Mouse (Mus musculus): Measurements from ENCODE around the gene Rnf43. TPM values are rescaled to one million over a fixed set of nuclear protein-coding genes. Genes with fewer than 3 reads are reported as not detected.

The Rnf43 gene
- 1.6 and 2.0 TPM in 2 replicates for polyA plus RNA-seq (2014; fragmentation: Nextera tagmentation; extraction: Ambion mirVana)

DNA sequence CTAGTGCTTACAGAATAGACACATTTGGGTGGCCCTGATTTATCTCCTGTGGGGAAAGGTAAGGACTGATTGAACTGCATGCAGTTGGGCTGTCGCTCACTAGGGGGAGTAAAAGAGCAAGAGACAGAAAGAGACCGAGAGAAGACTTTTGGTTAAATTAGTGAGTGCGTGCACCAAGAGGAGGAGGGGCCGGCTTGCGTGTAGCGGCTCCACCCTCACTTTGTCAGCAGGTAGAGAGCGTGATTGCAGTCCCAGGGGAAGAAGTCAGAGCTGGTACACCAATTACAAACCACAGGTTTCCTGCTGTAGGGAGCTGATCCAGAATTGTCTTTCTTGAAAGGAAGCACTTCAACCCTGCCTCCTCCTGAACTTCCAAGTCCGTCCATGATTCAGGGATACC is at the start of gene Rnf43:
Gene Rnf43 (plus strand): TSS at position 316 of the 400 bp plus-strand sequence.
- DNase-seq (ENCODE audit: low spot score), result peak; percentile 90
- Histone ChIP-seq H3K4me1 (ENCODE audit: control insufficient read depth, insufficient read depth, low read length) (no peaks in the 10 kb centered on the region), H3K4me3 (ENCODE audit: low read depth, low read length) (peak within 1 kb of the TSS; percentile 26), H3K27ac (replicated peaks; ENCODE audit: low read depth, low read length) (no peak within 1 kb of the TSS), H3K9me3 (ENCODE audit: control insufficient read depth, low read length) (no peaks in the 10 kb centered on the region), H3K4me2 (ENCODE audit: low read depth, severe bottlenecking) (peak within 1 kb of the TSS; percentile 55), H3K9ac (ENCODE audit: low read length) (no peak within 1 kb of the TSS), H3K36me3 (ENCODE audit: control insufficient read depth, insufficient read depth, low read length) (no peaks in the 10 kb centered on the region), H3K27me3 (ENCODE audit: control insufficient read depth, insufficient read depth, low read length) (peaks cover 14% of the 10 kb centered on the region)
- ATAC-seq (ENCODE audit: insufficient number of reproducible peaks, low FRiP score, low TSS enrichment, low read depth), result 0 out of 2 replicates have a peak, but pooled peaks have one; percentile 31
- under 1% methylated on average over 8 of the region's 8 CpGs for WGBS

DNA sequence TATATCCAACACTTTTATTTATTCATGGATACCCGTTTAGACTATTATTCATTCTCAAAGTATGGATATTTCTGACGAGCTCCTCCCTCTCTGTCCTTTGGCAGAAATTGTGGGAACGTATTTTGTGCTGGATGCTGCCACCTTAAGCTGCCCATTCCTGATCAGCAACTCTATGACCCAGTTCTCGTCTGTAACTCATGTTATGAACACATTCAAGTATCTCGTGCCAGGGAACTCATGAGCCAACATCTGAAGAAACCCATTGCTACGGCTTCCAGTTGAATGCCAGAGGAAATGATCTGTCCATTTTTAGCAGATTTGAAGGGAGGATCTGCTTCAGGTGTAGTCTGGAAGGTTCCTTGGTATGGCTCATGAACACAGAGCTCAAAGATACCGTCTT is 48.5 kb upstream of the Rnf43 start:
- Histone ChIP-seq H3K27ac (replicated peaks; ENCODE audit: low read depth, low read length) (no peak overlapping the region), H3K9me3 (ENCODE audit: control insufficient read depth, low read length) (no peaks in the 10 kb centered on the region), H3K4me1 (ENCODE audit: control insufficient read depth, insufficient read depth, low read length) (no peaks in the 10 kb centered on the region), H3K36me3 (ENCODE audit: control insufficient read depth, insufficient read depth, low read length) (peaks cover 57% of the 10 kb centered on the region), H3K4me3 (ENCODE audit: low read depth, low read length) (no peak overlapping the region), H3K27me3 (ENCODE audit: control insufficient read depth, insufficient read depth, low read length) (no peaks in the 10 kb centered on the region), H3K9ac (ENCODE audit: low read length) (no peak overlapping the region), H3K4me2 (ENCODE audit: low read depth, severe bottlenecking) (no peak overlapping the region)
- ATAC-seq (ENCODE audit: insufficient number of reproducible peaks, low FRiP score, low TSS enrichment, low read depth) (no peak), DNase-seq (ENCODE audit: low spot score) (no peak)
- WGBS, result 94% methylated on average over 7 of the region's 7 CpGs

DNA sequence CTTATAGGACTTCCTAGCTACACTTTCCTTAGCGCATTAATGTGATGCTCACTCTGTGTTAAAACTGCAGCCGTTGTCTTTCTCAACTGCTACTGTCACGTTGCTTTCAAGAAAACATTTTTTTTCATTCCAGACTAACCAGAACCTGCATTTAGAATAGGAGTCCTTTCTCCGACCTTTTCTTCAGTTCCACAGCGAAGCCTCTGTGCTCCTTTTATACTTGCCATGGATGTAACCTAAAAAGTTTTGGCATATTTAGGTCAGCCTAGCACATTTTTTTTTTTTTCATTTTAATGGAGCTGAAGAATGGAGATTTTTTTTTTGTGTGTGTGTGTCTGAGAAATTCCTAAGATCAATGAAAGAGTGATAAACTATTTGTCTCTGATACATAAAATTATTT is 47.0 kb upstream of the Rnf43 start:
- no peak for DNase-seq (ENCODE audit: low spot score)
- Histone ChIP-seq H3K36me3 (ENCODE audit: control insufficient read depth, insufficient read depth, low read length) (peaks cover 50% of the 10 kb centered on the region), H3K27ac (replicated peaks; ENCODE audit: low read depth, low read length) (no peak overlapping the region), H3K4me1 (ENCODE audit: control insufficient read depth, insufficient read depth, low read length) (no peaks in the 10 kb centered on the region), H3K9me3 (ENCODE audit: control insufficient read depth, low read length) (no peaks in the 10 kb centered on the region), H3K4me3 (ENCODE audit: low read depth, low read length) (no peak overlapping the region), H3K9ac (ENCODE audit: low read length) (no peak overlapping the region), H3K4me2 (ENCODE audit: low read depth, severe bottlenecking) (no peak overlapping the region), H3K27me3 (ENCODE audit: control insufficient read depth, insufficient read depth, low read length) (no peaks in the 10 kb centered on the region)
- WGBS, result 94% methylated on average over 5 of the region's 5 CpGs
- no peak for ATAC-seq (ENCODE audit: insufficient number of reproducible peaks, low FRiP score, low TSS enrichment, low read depth)

DNA sequence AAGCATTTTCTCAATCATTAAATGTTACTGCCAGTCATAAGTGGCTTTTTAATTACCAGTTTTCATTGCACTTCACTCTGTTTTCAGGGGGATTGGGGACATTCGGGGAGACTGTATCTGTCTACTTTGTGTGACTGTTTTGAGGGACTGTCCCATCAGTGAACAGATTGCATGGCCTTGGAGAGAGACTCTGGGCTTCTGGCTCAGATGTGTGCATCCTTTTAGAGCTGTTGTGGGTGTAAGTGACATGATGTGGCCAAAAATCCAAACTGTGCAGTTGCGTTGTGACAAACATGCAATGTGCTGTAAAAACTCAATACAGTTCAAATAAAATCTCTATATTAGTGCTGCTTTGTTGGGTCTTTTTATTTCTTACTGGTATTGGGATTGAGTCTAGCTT is 46.6 kb upstream of the Rnf43 start:
- no peaks in the 10 kb centered on the region for H3K4me1 ChIP-seq (ENCODE audit: control insufficient read depth, insufficient read depth, low read length)
- ATAC-seq (ENCODE audit: insufficient number of reproducible peaks, low FRiP score, low TSS enrichment, low read depth), result no peak
- WGBS, result 99% methylated on average over 2 of the region's 2 CpGs
- no peaks in the 10 kb centered on the region for H3K27me3 ChIP-seq (ENCODE audit: control insufficient read depth, insufficient read depth, low read length)
- peaks cover 48% of the 10 kb centered on the region for H3K36me3 ChIP-seq (ENCODE audit: control insufficient read depth, insufficient read depth, low read length)
- H3K27ac ChIP-seq (replicated peaks; ENCODE audit: low read depth, low read length), result no peak overlapping the region
- no peak overlapping the region for H3K9ac ChIP-seq (ENCODE audit: low read length)
- no peak overlapping the region for H3K4me3 ChIP-seq (ENCODE audit: low read depth, low read length)
- no peaks in the 10 kb centered on the region for H3K9me3 ChIP-seq (ENCODE audit: control insufficient read depth, low read length)
- no peak overlapping the region for H3K4me2 ChIP-seq (ENCODE audit: low read depth, severe bottlenecking)
- DNase-seq (ENCODE audit: low spot score), result no peak

DNA sequence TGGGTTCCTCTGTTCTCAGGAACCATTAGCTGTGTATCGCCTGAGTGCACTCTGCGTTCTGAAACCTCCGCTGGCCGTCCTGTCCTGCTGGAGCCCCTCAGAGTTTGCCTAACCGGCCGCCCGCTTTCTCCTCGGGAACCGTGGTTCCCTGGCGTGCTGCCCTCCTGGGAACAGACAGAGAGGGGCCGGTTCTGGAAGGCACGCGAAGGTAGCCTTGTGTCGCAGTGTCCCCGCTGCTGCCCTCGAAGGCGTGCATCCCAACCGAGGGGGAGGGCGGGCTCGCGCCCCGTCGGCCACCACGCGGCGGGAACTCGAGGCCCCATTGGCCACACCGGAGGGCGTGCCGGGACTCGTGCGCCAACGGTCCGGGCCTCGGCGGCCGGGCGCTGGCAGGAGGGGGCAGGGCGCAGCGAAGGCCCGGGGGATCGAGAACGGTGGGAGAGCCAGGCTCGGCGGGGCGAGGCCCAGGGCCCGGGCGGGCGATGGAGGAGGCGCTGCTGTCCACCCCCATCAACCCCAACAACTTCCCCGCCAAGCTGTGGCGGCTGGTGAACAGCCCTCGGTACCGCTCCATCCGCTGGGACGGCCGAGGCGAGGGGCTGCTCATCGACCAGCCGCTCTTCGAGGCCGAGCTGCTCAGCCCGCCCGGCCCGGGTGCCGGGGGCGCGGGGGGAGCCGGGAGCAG is 45.6 kb upstream of the Rnf43 start, which contains the start of gene Hsf5:
Gene Hsf5 (plus strand): TSS at position 375 of the 685 bp plus-strand sequence.
- no peaks in the 10 kb centered on the region for H3K4me1 ChIP-seq (ENCODE audit: control insufficient read depth, insufficient read depth, low read length)
- H3K27ac ChIP-seq (replicated peaks; ENCODE audit: low read depth, low read length), result no peak within 1 kb of the TSS
- no peak within 1 kb of the TSS for H3K9ac ChIP-seq (ENCODE audit: low read length)
- ATAC-seq (ENCODE audit: insufficient number of reproducible peaks, low FRiP score, low TSS enrichment, low read depth) (no peak), DNase-seq (ENCODE audit: low spot score) (no peak)
- H3K4me2 ChIP-seq (ENCODE audit: low read depth, severe bottlenecking), result no peak within 1 kb of the TSS
- 86% methylated on average over 67 of the region's 69 CpGs for WGBS
- no peaks in the 10 kb centered on the region for H3K9me3 ChIP-seq (ENCODE audit: control insufficient read depth, low read length)
- H3K27me3 ChIP-seq (ENCODE audit: control insufficient read depth, insufficient read depth, low read length), result no peaks in the 10 kb centered on the region
- H3K36me3 ChIP-seq (ENCODE audit: control insufficient read depth, insufficient read depth, low read length), result peaks cover 40% of the 10 kb centered on the region
- no peak within 1 kb of the TSS for H3K4me3 ChIP-seq (ENCODE audit: low read depth, low read length)

DNA sequence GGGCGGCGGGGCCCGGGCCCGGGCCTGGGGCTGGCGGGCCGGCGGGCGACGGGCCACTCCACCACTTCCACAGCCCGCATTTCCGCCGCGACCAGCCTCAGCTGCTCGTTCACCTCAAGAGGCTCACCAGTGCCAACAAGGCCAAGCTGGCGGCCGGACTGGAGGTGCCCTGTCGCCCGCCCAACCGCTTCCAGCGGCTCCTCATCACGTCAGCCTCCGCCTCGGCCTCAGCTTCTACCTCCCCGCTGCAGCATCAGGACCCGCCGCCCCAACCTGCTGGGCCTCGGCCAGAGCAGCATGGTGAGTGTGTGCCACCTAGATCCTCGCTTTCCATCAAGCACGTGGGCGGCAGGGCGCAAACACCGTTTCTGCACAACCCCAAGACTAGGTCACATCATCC is 44.9 kb upstream of the Rnf43 start:
- peaks cover 38% of the 10 kb centered on the region for H3K36me3 ChIP-seq (ENCODE audit: control insufficient read depth, insufficient read depth, low read length)
- no peak overlapping the region for H3K9ac ChIP-seq (ENCODE audit: low read length)
- H3K27ac ChIP-seq (replicated peaks; ENCODE audit: low read depth, low read length), result no peak overlapping the region
- no peaks in the 10 kb centered on the region for H3K27me3 ChIP-seq (ENCODE audit: control insufficient read depth, insufficient read depth, low read length)
- H3K9me3 ChIP-seq (ENCODE audit: control insufficient read depth, low read length), result no peaks in the 10 kb centered on the region
- DNase-seq (ENCODE audit: low spot score), result no peak
- H3K4me1 ChIP-seq (ENCODE audit: control insufficient read depth, insufficient read depth, low read length), result no peaks in the 10 kb centered on the region
- WGBS, result 94% methylated on average over 32 of the region's 32 CpGs
- no peak overlapping the region for H3K4me2 ChIP-seq (ENCODE audit: low read depth, severe bottlenecking)
- H3K4me3 ChIP-seq (ENCODE audit: low read depth, low read length), result no peak overlapping the region
- no peak for ATAC-seq (ENCODE audit: insufficient number of reproducible peaks, low FRiP score, low TSS enrichment, low read depth)

DNA sequence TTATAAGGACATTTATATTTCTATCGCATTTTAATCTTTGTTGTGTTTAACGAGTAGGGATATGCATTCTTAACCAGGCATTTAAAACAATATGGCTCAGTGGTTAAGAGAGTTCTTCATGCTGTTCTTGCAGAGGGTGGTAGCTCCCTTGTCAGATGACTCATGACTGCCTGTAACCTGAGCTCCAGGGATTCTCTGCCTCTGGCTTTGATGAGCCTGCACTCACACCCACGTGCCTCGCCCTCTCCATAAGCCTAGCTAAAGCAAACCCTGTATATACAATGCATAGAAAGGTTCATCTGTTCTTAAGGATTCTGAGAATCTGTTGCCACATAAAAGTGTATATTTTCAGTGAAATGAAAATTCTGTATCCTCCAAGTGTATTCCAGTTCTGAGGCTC is 39.4 kb upstream of the Rnf43 start:
- H3K9me3 ChIP-seq (ENCODE audit: control insufficient read depth, low read length), result no peaks in the 10 kb centered on the region
- H3K4me1 ChIP-seq (ENCODE audit: control insufficient read depth, insufficient read depth, low read length), result no peaks in the 10 kb centered on the region
- H3K27ac ChIP-seq (replicated peaks; ENCODE audit: low read depth, low read length), result no peak overlapping the region
- WGBS, result 65% methylated on average over 4 of the region's 4 CpGs
- ATAC-seq (ENCODE audit: insufficient number of reproducible peaks, low FRiP score, low TSS enrichment, low read depth) (no peak), DNase-seq (ENCODE audit: low spot score) (no peak)
- no peaks in the 10 kb centered on the region for H3K27me3 ChIP-seq (ENCODE audit: control insufficient read depth, insufficient read depth, low read length)
- no peak overlapping the region for H3K4me2 ChIP-seq (ENCODE audit: low read depth, severe bottlenecking)
- no peak overlapping the region for H3K9ac ChIP-seq (ENCODE audit: low read length)
- H3K36me3 ChIP-seq (ENCODE audit: control insufficient read depth, insufficient read depth, low read length), result peaks cover under 1% of the 10 kb centered on the region; the same call in 1 of the 2 replicates
- H3K4me3 ChIP-seq (ENCODE audit: low read depth, low read length), result no peak overlapping the region

DNA sequence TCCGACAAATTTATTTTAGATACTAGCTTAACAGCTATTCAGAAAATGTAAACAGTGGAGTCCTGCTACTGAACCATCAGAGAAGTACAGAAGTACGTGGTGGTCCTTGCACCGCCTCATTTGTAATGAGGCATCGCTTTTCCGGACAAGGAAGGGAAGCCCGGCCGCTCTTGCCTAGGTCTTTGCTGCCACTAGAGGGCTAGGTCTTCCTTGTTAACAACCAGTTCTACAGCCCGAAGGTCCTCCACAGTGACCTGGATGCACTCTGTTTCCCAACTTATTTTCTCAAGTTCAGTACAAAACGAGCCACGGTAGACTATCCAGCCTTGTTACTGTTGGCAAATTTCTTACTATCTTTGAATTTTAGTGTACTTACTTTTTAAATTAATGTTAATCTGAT is 32.7 kb upstream of the Rnf43 start:
- ATAC-seq (ENCODE audit: insufficient number of reproducible peaks, low FRiP score, low TSS enrichment, low read depth) (no peak), DNase-seq (ENCODE audit: low spot score) (peak; percentile 64)
- no peaks in the 10 kb centered on the region for H3K36me3 ChIP-seq (ENCODE audit: control insufficient read depth, insufficient read depth, low read length)
- no peak overlapping the region for H3K4me2 ChIP-seq (ENCODE audit: low read depth, severe bottlenecking)
- no peak overlapping the region for H3K4me3 ChIP-seq (ENCODE audit: low read depth, low read length)
- H3K27me3 ChIP-seq (ENCODE audit: control insufficient read depth, insufficient read depth, low read length), result no peaks in the 10 kb centered on the region
- no peak overlapping the region for H3K27ac ChIP-seq (replicated peaks; ENCODE audit: low read depth, low read length)
- H3K9ac ChIP-seq (ENCODE audit: low read length), result no peak overlapping the region
- no peaks in the 10 kb centered on the region for H3K4me1 ChIP-seq (ENCODE audit: control insufficient read depth, insufficient read depth, low read length)
- WGBS, result 33% methylated on average over 10 of the region's 10 CpGs
- H3K9me3 ChIP-seq (ENCODE audit: control insufficient read depth, low read length), result no peaks in the 10 kb centered on the region

DNA sequence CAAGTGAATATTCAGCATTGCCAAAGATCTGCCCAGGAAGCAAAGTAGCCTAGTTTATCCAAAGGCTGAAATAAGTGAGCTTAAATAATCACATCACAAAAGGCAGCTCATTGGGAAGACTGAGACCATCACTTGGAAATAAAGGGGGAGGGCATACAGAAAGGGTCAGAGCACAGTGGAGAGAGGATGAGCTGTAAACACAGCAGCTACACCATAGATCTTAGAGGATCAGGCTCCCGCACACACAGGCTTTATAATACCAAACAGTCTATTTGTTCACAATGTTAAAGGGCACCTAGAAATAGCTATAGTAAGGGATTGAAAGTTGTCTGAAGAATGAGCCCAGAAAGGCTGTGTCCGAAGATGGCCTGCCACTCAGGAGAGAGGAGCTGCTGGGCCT is 23.7 kb upstream of the Rnf43 start:
- DNase-seq (ENCODE audit: low spot score) (no peak), ATAC-seq (ENCODE audit: insufficient number of reproducible peaks, low FRiP score, low TSS enrichment, low read depth) (no peak)
- Histone ChIP-seq H3K36me3 (ENCODE audit: control insufficient read depth, insufficient read depth, low read length) (no peaks in the 10 kb centered on the region), H3K27ac (replicated peaks; ENCODE audit: low read depth, low read length) (no peak overlapping the region), H3K27me3 (ENCODE audit: control insufficient read depth, insufficient read depth, low read length) (no peaks in the 10 kb centered on the region), H3K9me3 (ENCODE audit: control insufficient read depth, low read length) (no peaks in the 10 kb centered on the region), H3K4me2 (ENCODE audit: low read depth, severe bottlenecking) (peak overlapping the region; percentile 65), H3K4me3 (ENCODE audit: low read depth, low read length) (peak overlapping the region; percentile 40), H3K4me1 (ENCODE audit: control insufficient read depth, insufficient read depth, low read length) (0 out of 2 replicates have a peak, but pooled peaks cover 5% of the 10 kb centered on the region), H3K9ac (ENCODE audit: low read length) (peak overlapping the region; percentile 81)
- 25% methylated on average over 2 of the region's 2 CpGs for WGBS
